Mouse (Mus musculus): Measurements from ENCODE around the gene Emc10. TPM values are rescaled to one million over a fixed set of nuclear protein-coding genes. Genes with fewer than 3 reads are reported as not detected.
A peak's percentile ranks its signal among the peaks of the same experiment; 100 is the strongest.

Emc10 gene
- polyA plus RNA-seq (2012; rRNA removed) = 252 and 282 TPM in 2 replicates

GRCm38 (mm10) chr7:44495992-44496770, at the start of gene Emc10, which contains the start of gene Fam71e1:
Emc10 (minus strand) TSS chr7:44496529.
Fam71e1 (plus strand) TSS chr7:44496581.
- peak; percentile 97 to 99 for DNase-seq (ENCODE audit: extremely low spot score in 1 of 2, low spot score in 1 of 2)

- no peak for DNase-seq (ENCODE audit: extremely low spot score in 1 of 2, low spot score in 1 of 2)
Measured at GRCm38 (mm10) chr7:44543071-44543470, 46.7 kb upstream of the Emc10 start.

GRCm38 (mm10) chr7:44542555-44542954, 46.2 kb upstream of the Emc10 start:
- no peak for DNase-seq (ENCODE audit: extremely low spot score in 1 of 2, low spot score in 1 of 2)

GRCm38 (mm10) chr7:44538756-44539624, 42.7 kb upstream of the Emc10 start:
- DNase-seq (ENCODE audit: extremely low spot score in 1 of 2, low spot score in 1 of 2) = no peak

GRCm38 (mm10) chr7:44537496-44537895, 41.2 kb upstream of the Emc10 start:
- DNase-seq (ENCODE audit: extremely low spot score in 1 of 2, low spot score in 1 of 2) = no peak

GRCm38 (mm10) chr7:44537009-44537408, 40.7 kb upstream of the Emc10 start:
- DNase-seq (ENCODE audit: extremely low spot score in 1 of 2, low spot score in 1 of 2) = no peak

GRCm38 (mm10) chr7:44536590-44536968, 40.2 kb upstream of the Emc10 start:
- peak in 1 of 2 experiments; percentile 71 for DNase-seq (ENCODE audit: extremely low spot score in 1 of 2, low spot score in 1 of 2)

GRCm38 (mm10) chr7:44535657-44536589, 39.6 kb upstream of the Emc10 start:
- DNase-seq (ENCODE audit: extremely low spot score in 1 of 2, low spot score in 1 of 2) = no peak

- DNase-seq (ENCODE audit: extremely low spot score in 1 of 2, low spot score in 1 of 2) = no peak
Measured at GRCm38 (mm10) chr7:44534656-44535441, 38.5 kb upstream of the Emc10 start.

- no peak for DNase-seq (ENCODE audit: extremely low spot score in 1 of 2, low spot score in 1 of 2)
Measured at GRCm38 (mm10) chr7:44534242-44534641, 37.9 kb upstream of the Emc10 start.

- no peak for DNase-seq (ENCODE audit: extremely low spot score in 1 of 2, low spot score in 1 of 2)
Measured at GRCm38 (mm10) chr7:44533746-44534045, 37.4 kb upstream of the Emc10 start.

GRCm38 (mm10) chr7:44532918-44533745, 36.8 kb upstream of the Emc10 start:
- no peak for DNase-seq (ENCODE audit: extremely low spot score in 1 of 2, low spot score in 1 of 2)

- no peak for DNase-seq (ENCODE audit: extremely low spot score in 1 of 2, low spot score in 1 of 2)
Measured at GRCm38 (mm10) chr7:44531946-44532732, 35.8 kb upstream of the Emc10 start, which contains the start of gene Spib. Spib (minus strand) TSS chr7:44532071.

GRCm38 (mm10) chr7:44531207-44531606, 34.9 kb upstream of the Emc10 start:
- DNase-seq (ENCODE audit: extremely low spot score in 1 of 2, low spot score in 1 of 2) = no peak

GRCm38 (mm10) chr7:44530507-44530906, 34.2 kb upstream of the Emc10 start:
- no peak for DNase-seq (ENCODE audit: extremely low spot score in 1 of 2, low spot score in 1 of 2)

- no peak for DNase-seq (ENCODE audit: extremely low spot score in 1 of 2, low spot score in 1 of 2)
Measured at GRCm38 (mm10) chr7:44529518-44529917, 33.2 kb upstream of the Emc10 start.

- peak; percentile 46 to 83 for DNase-seq (ENCODE audit: extremely low spot score in 1 of 2, low spot score in 1 of 2)
Measured at GRCm38 (mm10) chr7:44527483-44528398, 31.4 kb upstream of the Emc10 start.

All from frontal cortex, adult 2 months (tissue).